Mouse (Mus musculus) Patski (cell line): ENCODE results near the gene Ncoa3. TPM values are rescaled to one million over a fixed set of nuclear protein-coding genes. Genes with fewer than 3 reads are reported as not detected.
A peak's percentile ranks its signal among the peaks of the same experiment; 100 is the strongest.

Experiments
- ATAC-seq: fragments of 100-300 bp; one replicate; pipeline ENCODE4 v1.8.0; 2021
- CTCF ChIA-PET: fragments of 350-600 bp; sonication (Branson Sonifier 250); formaldehyde crosslinking; loops from one replicate; lab custom pipeline; 2022; ENCODE audit warnings: inconsistent platforms; lab: Charles Lee
- POLR2A ChIA-PET: fragments of 350-600 bp; sonication (Branson Sonifier 250); formaldehyde crosslinking; loops from one replicate; lab custom pipeline; 2022; ENCODE audit warnings: antibody characterized with exemption, inconsistent platforms; lab: Charles Lee
- DNase-seq: peaks from one replicate; pipeline ENCODE4 v3.0.0-alpha.2; 2011; ENCODE audit warnings: low read depth, low spot score
- H3K27me3 ChIP-seq: fragments of 371-371 bp; one replicate; pipeline ENCODE4 v1.5.1; 2021
- CTCF ChIP-seq: fragments of 100-300 bp; IDR thresholded peaks from one replicate; pipeline ENCODE4 v1.5.1; 2021
- in situ Hi-C: fragments of 300-500 bp; cut with MboI; formaldehyde crosslinking; loops from 3 replicates; pipeline ENCODE4 v1.11.1; 2018; ENCODE audit warnings: low pct_unique_long_range_greater_than_20kb, mixed read lengths
- polyA plus RNA-seq: library from polyadenylated mRNA; unstranded; gene quantifications from one replicate; pipeline ENCODE4 v1.2.3, GENCODE M21; 2021

Gene Ncoa3
- polyA plus RNA-seq, 1 experiment from 2014 or later = 22.5 TPM

DNA sequence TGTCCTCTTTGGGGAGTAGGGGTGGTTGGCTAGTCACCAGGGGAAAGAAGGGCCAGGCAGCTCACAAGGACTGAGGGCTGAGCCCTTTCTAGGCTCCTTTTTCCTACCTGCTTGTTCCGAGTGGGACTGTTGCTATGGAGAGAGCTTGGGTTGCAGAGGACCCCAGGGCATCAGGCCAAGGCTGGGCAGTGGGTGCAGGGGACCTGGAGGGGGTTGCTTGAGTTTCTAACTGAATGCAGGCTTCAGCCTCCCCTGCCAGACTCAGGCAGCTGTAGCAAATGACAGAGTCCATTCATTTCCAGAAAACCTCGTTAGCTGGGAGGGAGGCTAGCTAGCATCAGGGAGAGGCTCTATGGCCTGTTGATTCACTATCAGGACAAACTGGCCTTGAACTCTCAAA is 114.2 kb downstream of the Ncoa3 start:
- TF ChIP-seq CTCF = no peak
- in situ Hi-C loops = loop anchor here (5.0 kb wide), 1 partner anchor 46 kb away; no protein-coding TSS in a partner anchor
- H3K27me3 ChIP-seq = no peaks in the 10 kb centered on the region
- POLR2A ChIA-PET = interaction anchor here (0.5 to 1.2 kb wide), 2 partner anchors 28 to 683 kb away, joined by 3 read pairs; no protein-coding TSS in a partner anchor
- DNase-seq (no peak), ATAC-seq (no peak)
- CTCF ChIA-PET = interaction anchor here (1.4 kb wide), 1 partner anchor 456 kb away, joined by 3 read pairs; no protein-coding TSS in a partner anchor

DNA sequence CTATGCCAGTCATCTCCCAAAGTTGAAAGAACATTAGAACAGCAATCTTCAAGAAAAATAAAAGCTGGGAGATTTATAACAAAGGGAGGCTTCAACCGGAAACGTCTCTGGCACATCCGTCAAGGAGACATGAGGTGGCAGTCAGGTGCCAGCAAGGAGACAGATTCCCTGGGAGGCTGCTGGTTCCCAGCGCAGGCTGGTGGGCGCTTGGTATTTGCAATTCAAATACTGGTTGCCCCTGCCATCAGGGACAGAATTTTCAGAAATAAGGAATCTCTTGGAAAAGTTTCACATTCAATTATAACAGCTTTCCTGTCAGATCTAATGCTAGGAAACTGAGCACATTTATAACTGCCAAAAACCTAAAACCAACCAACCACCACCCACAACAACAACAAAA is 115.5 kb downstream of the Ncoa3 start:
- CTCF ChIA-PET = interaction anchor here (1.3 to 1.9 kb wide), 4 partner anchors 17 to 455 kb away, joined by 3 to 6 read pairs (median 3); partner anchors contain the start of gene Sulf2
- no peak for DNase-seq
- no peak for TF ChIP-seq CTCF
- H3K27me3 ChIP-seq = no peaks in the 10 kb centered on the region
- ATAC-seq = no peak
- POLR2A ChIA-PET = no interaction called here
- in situ Hi-C loops = loop anchor here (5.0 kb wide), 1 partner anchor 44 kb away; no protein-coding TSS in a partner anchor

DNA sequence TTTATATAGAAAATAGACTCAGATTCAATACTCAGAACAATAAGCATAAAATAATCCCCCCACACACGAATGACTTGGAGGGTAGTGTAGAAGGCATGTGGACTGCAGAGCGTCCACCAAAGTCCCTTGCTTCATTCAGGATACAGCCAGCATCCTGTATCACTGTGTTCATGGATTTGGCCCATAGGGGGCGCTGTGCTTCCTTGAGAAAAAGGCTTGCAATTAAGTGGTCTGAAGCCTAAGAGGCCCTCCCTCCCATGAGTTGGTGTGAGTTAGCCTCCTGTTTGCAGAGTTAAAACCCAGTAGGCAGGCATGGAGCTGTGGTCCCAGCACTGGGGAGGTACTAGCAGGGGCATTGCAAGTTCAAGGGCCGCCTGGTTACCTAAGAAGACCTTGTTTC is 115.9 kb downstream of the Ncoa3 start:
- ChIA-PET POLR2A (no interaction called here), CTCF (interaction anchor here (0.6 to 1.9 kb wide), 7 partner anchors 11 to 455 kb away, joined by 3 to 6 read pairs (median 3); partner anchors contain the start of gene Sulf2)
- ATAC-seq = peak; percentile 51

DNA sequence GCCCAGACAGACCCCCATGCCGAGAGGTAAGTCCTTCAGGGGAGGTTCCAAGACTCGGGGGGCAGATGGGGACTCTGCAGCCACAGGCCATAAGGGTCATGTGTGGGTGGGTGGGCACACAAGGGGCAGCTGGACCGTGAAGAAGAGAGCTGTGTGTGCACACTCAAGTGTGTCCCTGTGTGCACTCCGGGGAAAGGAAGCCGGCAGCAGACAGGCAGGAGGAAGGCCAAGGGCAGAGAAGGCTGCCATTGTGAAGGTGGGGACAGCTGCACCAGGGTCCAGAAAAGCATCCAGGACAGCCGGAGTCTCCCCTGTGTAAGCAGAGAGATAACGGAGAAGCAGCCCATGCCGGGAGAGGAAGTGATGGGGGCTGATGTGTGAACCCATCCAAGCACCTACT is 118.3 kb downstream of the Ncoa3 start:
- no peak for TF ChIP-seq CTCF
- CTCF ChIA-PET = no interaction called here
- no peak for ATAC-seq
- no peak for DNase-seq
- POLR2A ChIA-PET = no interaction called here
- H3K27me3 ChIP-seq = no peaks in the 10 kb centered on the region
- in situ Hi-C loops = no loop called here

More for the DNA sequence above, 115.9 kb downstream of the Ncoa3 start:
- in situ Hi-C loops = loop anchor here (5.0 kb wide), 1 partner anchor 44 kb away; no protein-coding TSS in a partner anchor
- peak; percentile 88 for TF ChIP-seq CTCF
- no peak for DNase-seq
- H3K27me3 ChIP-seq = no peaks in the 10 kb centered on the region

DNA sequence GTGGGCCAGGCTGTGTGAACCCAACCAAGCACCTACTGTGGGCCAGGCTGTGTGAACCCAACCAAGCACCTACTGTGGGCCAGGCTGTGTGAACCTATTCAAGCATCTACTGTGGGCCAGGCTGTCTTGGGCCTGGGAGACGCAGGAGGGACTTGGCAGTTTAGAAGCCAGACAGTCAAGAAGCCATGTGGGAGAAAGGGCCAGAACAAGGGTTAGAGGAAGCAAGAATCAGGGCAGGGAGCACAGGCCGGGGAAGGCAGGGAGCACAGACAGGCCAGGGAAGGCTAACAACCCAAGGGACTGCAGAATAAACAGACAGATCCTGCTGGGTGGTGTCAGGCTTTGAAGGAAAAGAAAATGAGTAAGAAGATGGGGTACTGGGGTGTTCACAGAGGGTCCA is 118.8 kb downstream of the Ncoa3 start:
- no peaks in the 10 kb centered on the region for H3K27me3 ChIP-seq
- in situ Hi-C loops = no loop called here
- CTCF ChIA-PET = no interaction called here
- no peak for ATAC-seq
- POLR2A ChIA-PET = no interaction called here
- TF ChIP-seq CTCF = no peak
- DNase-seq = no peak

DNA sequence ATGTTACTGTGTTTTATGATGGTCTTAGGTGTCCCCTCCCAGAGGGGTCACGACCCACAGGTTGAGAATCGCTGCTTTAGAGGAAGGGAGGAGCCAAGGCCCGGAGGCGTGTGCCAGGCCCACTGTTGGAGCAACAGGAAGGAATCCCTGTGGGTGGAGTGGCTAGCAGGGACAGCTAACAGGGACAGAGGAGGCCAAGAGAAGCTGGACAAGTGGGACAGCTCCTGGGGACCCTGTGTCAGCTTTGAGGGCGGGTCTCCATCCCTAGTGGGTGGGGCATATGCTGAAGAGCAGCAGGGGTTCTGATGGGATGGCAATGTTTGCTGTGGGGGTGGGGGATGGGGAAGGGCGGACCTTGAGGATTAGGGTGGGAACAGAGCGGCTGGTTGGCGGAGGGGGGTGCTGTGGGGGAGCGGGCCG is 119.4 kb downstream of the Ncoa3 start:
- TF ChIP-seq CTCF = no peak
- no peaks in the 10 kb centered on the region for H3K27me3 ChIP-seq
- ChIA-PET CTCF (no interaction called here), POLR2A (no interaction called here)
- ATAC-seq = no peak
- no peak for DNase-seq
- in situ Hi-C loops = no loop called here

DNA sequence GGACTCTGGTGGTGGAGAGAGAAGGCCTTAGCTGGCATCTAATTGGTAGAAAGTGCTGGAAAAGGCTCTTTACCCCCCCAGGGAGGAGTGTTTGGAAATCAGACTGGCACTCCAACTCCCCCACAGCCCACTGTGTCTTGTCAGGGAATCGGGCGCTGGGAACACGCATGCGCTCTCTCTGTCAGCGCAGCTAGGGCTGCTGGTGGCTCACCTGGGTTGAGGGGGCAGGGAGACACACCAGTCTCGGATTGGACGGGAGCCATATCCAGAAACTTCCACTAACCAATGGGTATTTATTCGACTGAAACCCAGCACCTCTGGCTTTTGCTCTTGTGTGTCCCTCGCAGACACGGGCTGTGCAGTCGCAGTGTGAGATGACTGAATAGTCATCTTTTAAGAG is 120.5 kb downstream of the Ncoa3 start:
- TF ChIP-seq CTCF = no peak
- POLR2A ChIA-PET = no interaction called here
- CTCF ChIA-PET = no interaction called here
- ATAC-seq (no peak), DNase-seq (no peak)
- in situ Hi-C loops = no loop called here
- H3K27me3 ChIP-seq = no peaks in the 10 kb centered on the region

DNA sequence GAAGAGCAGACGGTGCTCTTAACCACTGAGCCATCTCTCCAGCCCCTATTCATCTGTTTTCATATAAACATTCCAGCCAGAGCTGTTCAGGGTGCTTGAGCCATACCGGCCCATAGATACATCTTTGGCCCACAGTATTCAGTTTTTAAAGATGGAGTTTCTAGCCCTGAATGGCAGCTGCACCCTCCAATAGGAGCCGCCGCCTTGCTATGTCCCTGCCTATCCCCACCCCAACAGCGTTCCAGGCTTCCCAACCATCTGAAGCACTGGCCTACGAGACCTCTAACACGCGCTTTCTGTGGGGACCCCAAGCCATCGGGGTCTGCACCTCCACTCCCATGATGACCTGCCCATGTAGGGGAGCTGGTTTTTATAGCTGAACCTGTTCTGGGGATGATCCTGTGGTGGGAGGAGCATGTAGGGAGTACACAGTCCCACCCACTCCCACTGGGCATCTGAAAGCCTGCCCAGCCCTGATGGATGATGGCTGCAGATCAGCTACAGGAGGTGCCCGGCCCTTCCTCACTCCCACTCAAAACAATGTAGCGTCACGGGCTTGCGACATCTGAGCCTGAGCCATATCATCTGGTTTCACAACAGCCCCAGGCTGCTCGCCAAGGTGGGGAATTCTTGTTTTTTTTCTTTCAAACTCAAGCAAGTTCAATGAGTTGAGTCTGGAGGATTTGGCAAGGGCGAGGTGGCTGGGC is 123.3 kb downstream of the Ncoa3 start:
- POLR2A ChIA-PET = no interaction called here
- in situ Hi-C loops = no loop called here
- CTCF ChIA-PET = interaction anchor here (0.9 kb wide), 1 partner anchor 33 kb away, joined by 3 read pairs; no protein-coding TSS in a partner anchor
- no peak for TF ChIP-seq CTCF
- ATAC-seq (peak; percentile 38), DNase-seq (peak; percentile 56)
- no peaks in the 10 kb centered on the region for H3K27me3 ChIP-seq

DNA sequence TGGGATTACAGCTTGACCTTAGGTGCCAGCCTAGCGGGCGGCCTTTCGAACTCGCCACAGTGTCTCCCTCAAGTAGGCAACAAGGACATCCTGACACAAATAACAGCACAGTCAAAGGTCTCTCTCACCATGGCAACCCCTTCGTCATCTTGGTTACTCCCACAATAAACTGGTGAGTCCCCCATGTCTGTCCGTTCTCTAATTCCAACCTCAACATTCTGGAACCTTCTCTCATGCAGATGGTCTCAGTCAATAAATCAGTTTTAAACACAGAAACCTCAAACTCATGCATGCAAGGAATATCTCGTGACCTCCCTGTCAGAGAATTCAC is 123.8 kb downstream of the Ncoa3 start:
- ChIA-PET POLR2A (no interaction called here), CTCF (interaction anchor here (0.9 kb wide), 1 partner anchor 34 kb away, joined by 3 read pairs; no protein-coding TSS in a partner anchor)
- no peak for TF ChIP-seq CTCF
- ATAC-seq = no peak
- no peaks in the 10 kb centered on the region for H3K27me3 ChIP-seq
- DNase-seq = no peak
- in situ Hi-C loops = no loop called here

DNA sequence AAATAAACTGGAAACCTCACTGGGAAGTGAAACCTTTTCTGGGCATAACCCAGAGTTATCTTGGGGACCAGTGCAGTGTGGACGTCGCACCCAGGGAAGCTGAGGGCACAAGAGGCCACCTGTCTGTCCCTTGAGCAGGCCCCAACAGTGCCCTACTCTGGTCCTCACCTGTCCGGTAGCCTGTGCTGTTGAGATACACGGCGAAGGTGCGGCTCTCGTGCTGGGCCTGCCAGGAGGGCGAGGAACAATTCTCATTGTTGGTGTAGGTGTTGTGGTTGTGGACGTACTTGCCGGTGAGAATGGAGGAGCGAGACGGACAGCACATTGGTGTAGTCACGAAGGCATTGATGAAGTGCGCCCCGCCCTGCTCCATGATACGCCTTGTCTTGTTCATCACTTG is 124.3 kb downstream of the Ncoa3 start:
- ChIA-PET CTCF (no interaction called here), POLR2A (no interaction called here)
- in situ Hi-C loops = no loop called here
- DNase-seq = no peak
- no peak for ATAC-seq
- no peaks in the 10 kb centered on the region for H3K27me3 ChIP-seq
- no peak for TF ChIP-seq CTCF

DNA sequence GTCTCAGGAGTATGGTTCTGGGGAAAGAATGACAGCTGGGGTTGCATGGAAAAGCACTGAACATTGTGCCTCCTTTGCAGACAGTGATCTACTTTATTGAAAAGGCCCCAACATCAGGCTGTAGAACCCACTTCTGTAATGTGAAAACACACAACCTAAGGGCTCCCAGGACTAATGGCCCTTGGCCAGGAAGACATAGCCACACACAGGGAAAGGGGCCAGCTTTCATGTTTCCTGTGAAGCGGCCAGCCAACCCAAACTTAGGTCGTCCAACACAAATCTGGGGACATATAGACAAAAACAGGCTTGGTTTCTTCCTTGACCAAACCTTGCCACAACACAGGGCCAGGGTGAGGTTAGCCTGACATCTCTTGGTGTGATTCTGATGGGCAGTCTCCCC is 127.6 kb downstream of the Ncoa3 start:
- in situ Hi-C loops = no loop called here
- DNase-seq (no peak), ATAC-seq (no peak)

More for the DNA sequence above, 127.6 kb downstream of the Ncoa3 start:
- TF ChIP-seq CTCF = no peak
- ChIA-PET CTCF (interaction anchor here (0.8 kb wide), 1 partner anchor 26 kb away, joined by 3 read pairs; no protein-coding TSS in a partner anchor), POLR2A (no interaction called here)
- no peaks in the 10 kb centered on the region for H3K27me3 ChIP-seq
